In genomic region chr1:170700496-170701027, GRCm38 (mm10) we compare ENCODE assay signal across 22 mouse cellular contexts. TPM values are rescaled to one million over a fixed set of nuclear protein-coding genes. Genes with fewer than 3 reads are reported as not detected.
DNase-seq lines count a peak whose midpoint lies in the region; ATAC-seq and TF ChIP-seq lines count a peak whose summit lies in the region.
"Had no signal": no experiment of that assay in that cellular context is flagged by ENCODE, and none has a peak within 500 bp of the region (broad histone marks: within the 10 kb centered on the region; RNA-seq: fewer than 3 reads in every experiment).

No protein-coding gene starts in this region.

- no peak overlapping the region for H3K4me2 ChIP-seq in embryonic facial prominence, embryonic 11.5 days (ENCODE audit: low read depth, low read length)
- no peak overlapping the region for H3K4me2 ChIP-seq in midbrain, embryonic 11.5 days
- H3K4me2 ChIP-seq in midbrain, postnatal 0 days (ENCODE audit: low read depth, low read length, poor library complexity, severe bottlenecking) = no peak overlapping the region
- peak overlapping the region; percentile 60 for H3K4me2 ChIP-seq in myocyte (ENCODE audit: low read depth)
- H3K4me2 ChIP-seq: forebrain, embryonic 15.5 days; hindbrain, embryonic 13.5 days had no signal

- no peaks in the 10 kb centered on the region for H3K9me3 ChIP-seq in embryonic facial prominence, embryonic 11.5 days (replicated peaks; ENCODE audit: control insufficient read depth, low read length)
- no peaks in the 10 kb centered on the region for H3K9me3 ChIP-seq in embryonic facial prominence, embryonic 10.5 days
- no peaks in the 10 kb centered on the region for H3K9me3 ChIP-seq in midbrain, embryonic 11.5 days (ENCODE audit: control insufficient read depth, low read length)
- 0 out of 2 replicates have a peak, but pooled peaks cover 2% of the 10 kb centered on the region for H3K9me3 ChIP-seq in midbrain, postnatal 0 days (ENCODE audit: low read length)
- no peaks in the 10 kb centered on the region for H3K9me3 ChIP-seq in limb, embryonic 10.5 days (replicated peaks)
- H3K9me3 ChIP-seq: forebrain, embryonic 10.5 days; forebrain, embryonic 15.5 days; heart, embryonic 10.5 days; hindbrain, embryonic 13.5 days had no signal

- no peaks in the 10 kb centered on the region for H3K27me3 ChIP-seq in embryonic facial prominence, embryonic 11.5 days (ENCODE audit: control insufficient read depth, insufficient read depth, low read length)
- no peaks in the 10 kb centered on the region for H3K27me3 ChIP-seq in embryonic facial prominence, embryonic 10.5 days (replicated peaks; ENCODE audit: low read depth, poor library complexity, severe bottlenecking)
- no peaks in the 10 kb centered on the region for H3K27me3 ChIP-seq in midbrain, embryonic 11.5 days (ENCODE audit: control insufficient read depth, insufficient read depth, low read length)
- H3K27me3 ChIP-seq in midbrain, postnatal 0 days (ENCODE audit: insufficient read depth, low read length) = no peaks in the 10 kb centered on the region
- no peaks in the 10 kb centered on the region for H3K27me3 ChIP-seq in limb, embryonic 10.5 days (ENCODE audit: low read depth, poor library complexity, severe bottlenecking)
- no peaks in the 10 kb centered on the region for H3K27me3 ChIP-seq in myocyte (ENCODE audit: control insufficient read depth, insufficient read depth, insufficient read length)
- H3K27me3 ChIP-seq: forebrain, embryonic 15.5 days; hindbrain, embryonic 13.5 days had no signal

- no peaks in the 10 kb centered on the region for H3K4me1 ChIP-seq in embryonic facial prominence, embryonic 11.5 days (ENCODE audit: control insufficient read depth, insufficient read depth, low read length)
- peaks cover 19% of the 10 kb centered on the region for H3K4me1 ChIP-seq in embryonic facial prominence, embryonic 10.5 days
- H3K4me1 ChIP-seq in midbrain, embryonic 11.5 days (ENCODE audit: control insufficient read depth, insufficient read depth, low read length) = no peaks in the 10 kb centered on the region
- H3K4me1 ChIP-seq in midbrain, postnatal 0 days (ENCODE audit: insufficient read depth, low read length) = no peaks in the 10 kb centered on the region
- peaks cover 12% of the 10 kb centered on the region for H3K4me1 ChIP-seq in limb, embryonic 10.5 days
- H3K4me1 ChIP-seq: forebrain, embryonic 15.5 days; heart, embryonic 10.5 days; hindbrain, embryonic 13.5 days had no signal

- H3K9ac ChIP-seq in embryonic facial prominence, embryonic 11.5 days (replicated peaks; ENCODE audit: low read length) = no peak overlapping the region
- no peak overlapping the region for H3K9ac ChIP-seq in midbrain, embryonic 11.5 days (ENCODE audit: low read length)
- no peak overlapping the region for H3K9ac ChIP-seq in midbrain, postnatal 0 days (replicated peaks; ENCODE audit: low read length, poor library complexity, severe bottlenecking)
- H3K9ac ChIP-seq: forebrain, embryonic 15.5 days; hindbrain, embryonic 13.5 days had no signal

- no peak for TF ChIP-seq POLR2A in myocyte (IDR thresholded peaks at IDR 0.05; ENCODE audit: insufficient read length, low read depth)

- no peaks in the 10 kb centered on the region for H3K79me2 ChIP-seq in myocyte (ENCODE audit: control insufficient read depth, insufficient read depth)

- H3K27ac ChIP-seq in embryonic facial prominence, embryonic 11.5 days (replicated peaks; ENCODE audit: low read depth, low read length) = no peak overlapping the region
- H3K27ac ChIP-seq in embryonic facial prominence, embryonic 10.5 days (replicated peaks) = no peak overlapping the region
- H3K27ac ChIP-seq in midbrain, embryonic 11.5 days (ENCODE audit: low read depth, low read length) = no peak overlapping the region
- H3K27ac ChIP-seq in midbrain, postnatal 0 days (ENCODE audit: low read depth, low read length) = no peak overlapping the region
- peak overlapping the region; percentile 42; the same call in 1 of the 2 replicates for H3K27ac ChIP-seq in limb, embryonic 10.5 days
- H3K27ac ChIP-seq: forebrain, embryonic 10.5 days; forebrain, embryonic 15.5 days; heart, embryonic 10.5 days; hindbrain, embryonic 13.5 days had no signal

- 91% methylated on average over 3 of the region's 3 CpGs for WGBS in embryonic facial prominence, embryonic 11.5 days
- WGBS in embryonic facial prominence, embryonic 10.5 days = 79% methylated on average over 3 of the region's 3 CpGs
- 90% methylated on average over 3 of the region's 3 CpGs for WGBS in midbrain, embryonic 11.5 days
- 83% methylated on average over 3 of the region's 3 CpGs for WGBS in midbrain, postnatal 0 days
- 86% methylated on average over 3 of the region's 3 CpGs for WGBS in limb, embryonic 10.5 days

- H3K4me3 ChIP-seq in embryonic facial prominence, embryonic 11.5 days (ENCODE audit: low read depth, low read length) = no peak overlapping the region
- no peak overlapping the region for H3K4me3 ChIP-seq in embryonic facial prominence, embryonic 10.5 days
- no peak overlapping the region for H3K4me3 ChIP-seq in midbrain, embryonic 11.5 days (ENCODE audit: low read depth, low read length)
- no peak overlapping the region for H3K4me3 ChIP-seq in midbrain, postnatal 0 days (ENCODE audit: low read depth, low read length)
- H3K4me3 ChIP-seq in limb, embryonic 10.5 days = no peak overlapping the region
- H3K4me3 ChIP-seq in myocyte = no peak overlapping the region
- H3K4me3 ChIP-seq: erythroblast, embryonic 14.5 days; forebrain, embryonic 10.5 days; forebrain, embryonic 15.5 days; heart, embryonic 10.5 days; hindbrain, embryonic 13.5 days had no signal

- intact Hi-C loops in left cerebral cortex, postnatal 10 days (cut with DNase I) = no loop called here

- no peak for TF ChIP-seq CTCF in midbrain, postnatal 0 days (IDR thresholded peaks at IDR 0.05)

- DNase-seq in embryonic facial prominence, embryonic 11.5 days (ENCODE audit: low spot score) = peak; percentile 12
- DNase-seq in embryonic facial prominence, embryonic 10.5 days (ENCODE audit: low spot score) = no peak
- DNase-seq in midbrain, embryonic 11.5 days (ENCODE audit: low spot score, missing footprints) = peak; percentile 67
- no peak for DNase-seq in midbrain, postnatal 0 days (ENCODE audit: low spot score)
- DNase-seq in limb, embryonic 10.5 days (ENCODE audit: low spot score) = no peak
- no peak for DNase-seq in left cerebral cortex, postnatal 10 days (ENCODE audit: extremely low spot score in 1 of 2, low spot score in 2 of 2)
- DNase-seq: adrenal gland, adult 2 months; adrenal gland, postnatal 25 days; B cell, adult 2 months; cerebellum, adult 18-20 months; cerebellum, adult 9-11 months; cerebellum, postnatal 36 days; gastrocnemius, postnatal 25 days; heart, postnatal 14 days had no signal

- no peak overlapping the region for H3ac ChIP-seq in myocyte (ENCODE audit: control insufficient read depth, insufficient read length)

- no peaks in the 10 kb centered on the region for H3K36me3 ChIP-seq in embryonic facial prominence, embryonic 11.5 days (replicated peaks; ENCODE audit: control insufficient read depth, insufficient read depth, low read depth, low read length)
- H3K36me3 ChIP-seq in embryonic facial prominence, embryonic 10.5 days (replicated peaks) = no peaks in the 10 kb centered on the region
- H3K36me3 ChIP-seq in midbrain, embryonic 11.5 days (ENCODE audit: control insufficient read depth, insufficient read depth, low read length) = no peaks in the 10 kb centered on the region
- no peaks in the 10 kb centered on the region for H3K36me3 ChIP-seq in midbrain, postnatal 0 days (ENCODE audit: insufficient read depth, low read length)
- H3K36me3 ChIP-seq in limb, embryonic 10.5 days = no peaks in the 10 kb centered on the region
- no peaks in the 10 kb centered on the region for H3K36me3 ChIP-seq in myocyte (ENCODE audit: control insufficient read depth, insufficient read depth)
- H3K36me3 ChIP-seq: forebrain, embryonic 10.5 days; forebrain, embryonic 15.5 days; heart, embryonic 10.5 days; hindbrain, embryonic 13.5 days had no signal

- no peak for ATAC-seq in embryonic facial prominence, embryonic 11.5 days (replicated peaks; ENCODE audit: insufficient number of reproducible peaks, low FRiP score, low TSS enrichment, low read depth)
- ATAC-seq in midbrain, embryonic 11.5 days (ENCODE audit: low FRiP score) = no peak
- ATAC-seq in midbrain, postnatal 0 days (ENCODE audit: low FRiP score) = no peak
- no peak for ATAC-seq in megakaryocyte, adult 5-6 weeks (ENCODE audit: poor library complexity, severe bottlenecking)
- ATAC-seq: forebrain, embryonic 15.5 days; intestine, embryonic 16.5 days had no signal

TF ChIP-seq in myocyte, 11 proteins besides CTCF, POLR2A, EP300 and RAD21:
- TF ChIP-seq CEBPB (IDR thresholded peaks at IDR 0.05; ENCODE audit: insufficient read depth, poor library complexity, severe bottlenecking) (no peak), MYOD1 (IDR thresholded peaks at IDR 0.05; ENCODE audit: control insufficient read depth in 1 of 3, insufficient read length in 2 of 3, low read depth in 2 of 3) (peak in 2 of 3 experiments; percentile 87 to 90), TCF12 (IDR thresholded peaks at IDR 0.05; ENCODE audit: insufficient read depth, poor library complexity, severe bottlenecking) (no peak), MAX (IDR thresholded peaks at IDR 0.05; ENCODE audit: low read depth) (no peak)

RNA-seq across cellular contexts. Expression of gene Olfml2b, which starts 56.2 kb away (rescaled TPM):
- 7.2 and 7.4 TPM in 2 replicates for polyA plus RNA-seq in embryonic facial prominence, embryonic 11.5 days (2014; fragmentation: Nextera tagmentation; extraction: Ambion mirVana)
- polyA plus RNA-seq in embryonic facial prominence, embryonic 10.5 days (2016; fragmentation: Nextera tagmentation; extraction: Ambion mirVana) = 5.5 and 6.0 TPM in 2 replicates
- 5.1 and 5.8 TPM in 2 replicates for polyA plus RNA-seq in midbrain, embryonic 11.5 days (2014; fragmentation: Nextera tagmentation; extraction: Ambion mirVana)
- 5.9 and 6.1 TPM in 2 replicates for total RNA-seq in midbrain, postnatal 0 days (2014; rRNA removed)
- 3.1 and 3.5 TPM in 2 replicates for polyA plus RNA-seq in midbrain, postnatal 0 days (2015; fragmentation: Nextera tagmentation; extraction: Ambion mirVana)
- polyA plus RNA-seq in limb, embryonic 10.5 days (2016; fragmentation: Nextera tagmentation; extraction: Ambion mirVana) = 5.3 and 8.1 TPM in 2 replicates
- 69.0 TPM for polyA plus RNA-seq in myocyte (2012; fragmentation: generic; extraction: Trizol)
- 9.0 and 9.2 TPM in 2 replicates for total RNA-seq in megakaryocyte, adult 5-6 weeks (2015)
- total RNA-seq in megakaryocyte, adult 5-6 weeks (2017) = 10.8 and 16.5 TPM in 2 replicates
- 1 to 10 TPM; 5.5 to 5.9 TPM for total RNA-seq in left cerebral cortex, postnatal 10 days (2021)
- polyA plus RNA-seq: erythroblast, embryonic 14.5 days had no signal

Comparison
In these comparisons a context has a peak if more than half of its experiments do, and no peak if none do; other contexts are left out.
1. DNase-seq: peak in embryonic facial prominence, embryonic 11.5 days (single experiment) and midbrain, embryonic 11.5 days (single experiment); none in embryonic facial prominence, embryonic 10.5 days (single experiment), midbrain, postnatal 0 days (single experiment), limb, embryonic 10.5 days (single experiment) and left cerebral cortex, postnatal 10 days (0 of 2).